Mouse (Mus musculus) embryonic facial prominence, embryonic 12.5 days (tissue): ENCODE measurements around the gene Kbtbd3. TPM values are rescaled to one million over a fixed set of nuclear protein-coding genes. Genes with fewer than 3 reads are reported as not detected.

ENCODE experiments used
- ATAC-seq: fragments of 200-750 bp; cut with Nextera tagmentation; 2 replicates; pipeline ENCODE4 v1.8.0; 2017; ENCODE audit not compliant: insufficient number of reproducible peaks, insufficient read depth, low FRiP score, low TSS enrichment
- H3K27ac ChIP-seq: fragments of 300-500 bp; sonication (generic); 2 replicates; pipeline ENCODE4 v1.5.1; 2016; ENCODE audit warnings: mild to moderate bottlenecking
- H3K27me3 ChIP-seq: fragments of 300-500 bp; sonication (generic); 2 replicates; pipeline ENCODE4 v1.6.1; 2016; ENCODE audit warnings: mild to moderate bottlenecking, moderate library complexity
- H3K36me3 ChIP-seq: fragments of 300-500 bp; sonication (generic); 2 replicates; pipeline ENCODE4 v1.6.1; 2016; ENCODE audit warnings: mild to moderate bottlenecking
- H3K4me1 ChIP-seq: fragments of 300-500 bp; sonication (generic); 2 replicates; pipeline ENCODE4 v1.6.1; 2016
- H3K4me2 ChIP-seq: fragments of 300-500 bp; sonication (generic); replicated peaks from 2 replicates; pipeline ENCODE4 v1.6.1; 2016; ENCODE audit warnings: mild to moderate bottlenecking, moderate library complexity
- H3K4me3 ChIP-seq: fragments of 300-500 bp; sonication (generic); 2 replicates; pipeline ENCODE4 v1.5.1; 2016; ENCODE audit warnings: mild to moderate bottlenecking
- H3K9ac ChIP-seq: fragments of 300-500 bp; sonication (generic); 2 replicates; pipeline ENCODE4 v1.6.1; 2016; ENCODE audit warnings: mild to moderate bottlenecking, moderate library complexity
- H3K9me3 ChIP-seq: fragments of 300-500 bp; sonication (generic); 2 replicates; pipeline ENCODE4 v1.6.1; 2016; ENCODE audit warnings: mild to moderate bottlenecking, moderate library complexity
- WGBS: fragments of 180-500 bp; shearing (Covaris S2); methylation state at CpG from one replicate; pipeline ENCODE4 v1.1.7; 2016; 5-methylcytosine and 5-hydroxymethylcytosine counted together
- polyA plus RNA-seq: library from polyadenylated mRNA; unstranded; fragments of >200 nt; fragmentation: Nextera tagmentation; extraction: Ambion mirVana; gene quantifications from 2 replicates; pipeline ENCODE4 v1.2.1, GENCODE M21; 2016

Gene Kbtbd3
- 6.7 and 7.8 TPM in 2 replicates for polyA plus RNA-seq

DNA sequence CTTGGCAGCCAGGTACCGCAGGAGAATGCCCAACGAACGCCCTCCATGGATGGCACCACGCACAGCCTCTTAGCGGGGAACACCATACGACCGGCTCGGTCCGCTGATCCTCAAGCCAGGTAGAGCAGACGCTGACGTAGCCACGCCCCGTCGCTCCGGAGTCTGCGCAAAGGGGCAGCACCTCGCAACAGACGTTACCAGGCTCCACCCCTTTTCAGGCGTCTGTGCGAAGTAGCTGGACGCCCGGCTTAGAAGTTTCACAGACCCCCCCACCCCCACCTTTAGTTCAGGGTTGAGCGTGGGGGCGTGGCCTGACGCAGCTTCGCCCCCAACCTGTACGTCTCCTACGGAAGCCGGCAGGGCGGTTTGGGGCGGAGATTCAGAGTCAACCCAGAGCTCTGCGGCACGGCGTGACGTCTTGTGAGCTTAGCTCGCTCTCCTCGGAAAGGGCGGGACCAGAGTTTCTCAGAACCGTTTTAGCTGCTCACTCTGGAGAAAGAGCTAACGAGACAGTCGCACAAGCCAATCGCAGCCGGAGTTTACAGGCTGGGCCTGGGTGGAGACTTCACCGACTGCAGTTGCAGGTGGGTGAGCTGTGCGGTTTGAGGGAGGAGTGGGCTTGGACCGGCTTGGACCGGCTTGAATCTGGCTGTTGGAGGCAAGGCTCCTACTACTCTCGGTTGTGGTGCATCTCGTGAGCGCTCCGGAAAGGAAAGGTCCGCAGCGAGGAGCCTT, at the start of gene Kbtbd3, which contains the start of gene Aasdhppt:
Gene Kbtbd3 (plus strand): TSS at position 483 of the 735 bp plus-strand sequence.
Gene Aasdhppt (minus strand): TSS at position 121 of the 735 bp plus-strand sequence.
- no peaks in the 10 kb centered on the region for H3K36me3 ChIP-seq
- peak; percentile 99 for ATAC-seq
- under 1% methylated on average over 52 of the region's 53 CpGs for WGBS
- H3K27me3 ChIP-seq: no peaks in the 10 kb centered on the region
- peak within 1 kb of the TSS; percentile 71 for H3K4me3 ChIP-seq
- peak within 1 kb of the TSS; percentile 83 for H3K9ac ChIP-seq
- no peaks in the 10 kb centered on the region for H3K9me3 ChIP-seq
- H3K27ac ChIP-seq: peak within 1 kb of the TSS; percentile 92
- peaks cover 9% of the 10 kb centered on the region for H3K4me1 ChIP-seq
- H3K4me2 ChIP-seq: peak within 1 kb of the TSS; percentile 71

DNA sequence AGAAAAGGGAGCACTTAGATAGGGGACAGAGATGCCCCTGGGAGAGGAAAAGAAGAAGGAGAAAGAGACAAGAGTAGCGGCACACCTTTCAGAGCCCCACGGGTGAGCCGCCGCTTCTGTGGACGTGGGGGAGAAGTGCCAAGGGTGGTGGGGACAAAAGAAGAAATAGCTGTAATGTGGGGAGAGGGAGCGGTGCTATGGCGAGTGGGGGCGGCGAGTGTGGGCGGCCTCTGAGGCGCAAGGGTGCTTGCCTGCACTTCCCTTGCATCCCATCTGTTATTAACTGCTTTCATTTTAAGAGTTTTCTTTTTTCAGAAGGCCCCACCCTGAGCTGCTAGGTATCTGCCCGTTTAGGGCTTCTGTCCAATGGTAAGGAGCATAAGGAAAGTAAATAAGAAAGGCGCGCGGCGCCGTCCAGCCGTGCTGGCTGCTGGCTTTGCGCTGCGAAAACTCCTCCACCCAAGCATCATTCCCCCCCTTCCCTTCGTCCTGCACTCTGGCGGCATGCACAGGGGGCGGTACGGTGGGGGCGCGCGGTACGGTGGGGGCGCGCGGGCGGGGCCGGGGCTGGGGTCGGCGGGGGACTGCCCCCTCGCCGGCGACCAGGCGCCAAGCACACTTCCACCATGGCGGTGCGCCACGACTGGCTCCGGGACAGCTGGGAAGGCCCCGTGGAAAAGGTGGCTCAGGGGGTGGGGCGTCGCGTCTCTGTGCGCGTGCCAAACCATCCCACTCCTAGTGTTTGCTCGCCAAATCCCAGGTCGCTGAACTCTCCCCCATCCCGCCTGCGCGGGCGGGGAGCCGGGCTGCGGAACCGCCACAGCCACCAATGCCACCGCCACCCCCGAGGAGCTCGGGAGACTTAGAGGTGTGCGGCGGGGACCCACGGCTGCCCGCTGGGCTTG, 49.5 kb upstream of the Kbtbd3 start:
- Histone ChIP-seq H3K9ac (no peak overlapping the region), H3K27me3 (no peaks in the 10 kb centered on the region), H3K9me3 (peaks cover 12% of the 10 kb centered on the region), H3K4me1 (no peaks in the 10 kb centered on the region), H3K36me3 (no peaks in the 10 kb centered on the region), H3K27ac (no peak overlapping the region), H3K4me2 (peak overlapping the region; percentile 16; the same call in 1 of the 2 replicates), H3K4me3 (peak overlapping the region; percentile 18; the same call in 1 of the 2 replicates)
- 51% methylated on average over 65 of the region's 65 CpGs for whole genome bisulfite sequencing
- no peak for ATAC-seq

DNA sequence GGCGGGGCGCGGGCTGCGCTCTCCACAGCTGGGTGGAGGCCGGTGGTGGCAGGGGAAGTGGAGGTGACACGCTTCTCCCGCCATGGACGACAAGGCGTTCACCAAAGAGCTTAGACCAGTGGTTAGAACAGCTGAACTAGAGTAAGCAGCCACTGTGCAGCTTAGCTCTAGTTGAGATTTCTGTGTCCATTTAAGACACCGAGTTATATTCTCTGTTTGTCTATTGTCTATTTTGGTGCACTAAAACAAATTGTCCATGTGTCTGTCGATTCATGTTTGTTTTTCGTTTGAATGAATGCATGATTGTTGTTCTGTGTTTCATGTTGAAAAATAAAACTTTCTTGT, 48.9 kb upstream of the Kbtbd3 start:
- Histone ChIP-seq H3K27me3 (no peaks in the 10 kb centered on the region), H3K9ac (no peak overlapping the region), H3K9me3 (peaks cover 12% of the 10 kb centered on the region), H3K36me3 (no peaks in the 10 kb centered on the region), H3K27ac (no peak overlapping the region), H3K4me1 (no peaks in the 10 kb centered on the region), H3K4me3 (peak overlapping the region; percentile 18; the same call in 1 of the 2 replicates), H3K4me2 (peak overlapping the region; percentile 16; the same call in 1 of the 2 replicates)
- no peak for ATAC-seq
- WGBS: 65% methylated on average over 12 of the region's 12 CpGs

DNA sequence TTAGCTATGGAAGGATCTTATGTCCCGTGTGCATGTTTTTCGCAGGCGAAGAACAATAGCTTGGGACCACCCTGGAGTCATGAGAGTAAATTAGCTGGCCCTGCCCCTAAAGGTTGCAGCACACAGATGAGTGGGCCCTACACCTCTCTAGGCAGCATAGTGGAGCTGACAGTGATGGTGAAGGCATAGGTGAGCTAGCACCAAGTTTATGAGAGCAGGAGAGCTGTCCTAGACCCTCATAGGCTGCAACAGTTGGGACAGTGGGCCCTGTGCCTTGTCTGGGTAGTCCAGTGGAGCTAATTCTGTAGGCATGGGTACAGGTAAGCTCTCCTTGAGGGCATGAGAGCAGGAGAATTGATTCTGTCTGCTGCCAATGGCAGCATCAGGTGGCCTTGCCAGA, 42.8 kb upstream of the Kbtbd3 start:
- H3K9ac ChIP-seq: no peak overlapping the region
- H3K9me3 ChIP-seq: peaks cover 3% of the 10 kb centered on the region; the same call in 1 of the 2 replicates
- no peak overlapping the region for H3K4me2 ChIP-seq
- H3K27me3 ChIP-seq: no peaks in the 10 kb centered on the region
- no peak overlapping the region for H3K27ac ChIP-seq
- H3K36me3 ChIP-seq: no peaks in the 10 kb centered on the region
- peak; percentile 47; the same call in 1 of the 2 replicates for ATAC-seq
- no peaks in the 10 kb centered on the region for H3K4me1 ChIP-seq
- no peak overlapping the region for H3K4me3 ChIP-seq
- 98% methylated on average over 3 of the region's 3 CpGs for WGBS

DNA sequence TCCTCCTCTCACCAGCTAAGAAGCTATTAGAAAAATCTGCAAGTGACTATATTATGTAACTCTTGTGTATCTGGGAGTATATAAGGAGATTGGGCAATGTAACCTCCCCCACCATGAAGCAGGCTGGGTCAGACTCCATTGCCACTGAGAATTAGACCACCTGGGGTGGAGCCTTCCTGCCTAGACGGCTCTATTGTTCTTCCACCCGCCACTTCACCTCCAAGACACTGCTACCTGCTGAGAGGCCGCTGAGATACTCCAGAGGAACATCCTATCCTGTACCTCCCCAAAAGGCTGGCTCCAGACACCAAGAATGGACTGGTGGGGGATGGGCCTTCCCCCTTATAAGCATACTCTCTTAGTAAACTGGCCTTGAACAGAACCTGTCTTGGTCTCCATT, 25.8 kb upstream of the Kbtbd3 start:
- no peak overlapping the region for H3K4me3 ChIP-seq
- H3K36me3 ChIP-seq: no peaks in the 10 kb centered on the region
- no peaks in the 10 kb centered on the region for H3K9me3 ChIP-seq
- H3K9ac ChIP-seq: no peak overlapping the region
- no peak for ATAC-seq
- H3K27ac ChIP-seq: no peak overlapping the region
- 16% methylated on average over 3 of the region's 3 CpGs for WGBS
- H3K27me3 ChIP-seq: no peaks in the 10 kb centered on the region
- no peak overlapping the region for H3K4me2 ChIP-seq
- no peaks in the 10 kb centered on the region for H3K4me1 ChIP-seq

DNA sequence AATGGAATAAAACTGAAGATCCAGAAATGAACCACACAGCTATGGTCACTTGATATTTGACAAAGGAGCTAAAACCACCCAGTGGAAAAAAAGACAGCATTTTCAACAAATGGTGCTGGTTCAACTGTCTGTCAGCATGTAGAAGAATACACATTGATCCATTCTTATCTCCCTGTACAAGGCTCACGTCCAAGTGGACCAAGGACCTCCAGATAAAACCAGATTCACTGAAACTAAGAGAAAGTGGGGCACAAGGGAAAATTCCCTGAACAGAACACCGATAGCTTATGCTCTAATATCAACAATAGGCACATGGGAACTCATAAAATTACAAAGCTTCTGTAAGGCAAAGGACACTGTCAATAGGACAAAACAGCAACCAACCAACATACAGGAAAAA, 9.2 kb upstream of the Kbtbd3 start:
- 92% methylated on average over 2 of the region's 2 CpGs for WGBS
- no peak for ATAC-seq
- no peak overlapping the region for H3K4me2 ChIP-seq
- no peaks in the 10 kb centered on the region for H3K4me1 ChIP-seq
- H3K27me3 ChIP-seq: no peaks in the 10 kb centered on the region
- H3K9me3 ChIP-seq: no peaks in the 10 kb centered on the region
- no peak overlapping the region for H3K9ac ChIP-seq
- H3K36me3 ChIP-seq: peaks cover 27% of the 10 kb centered on the region
- H3K4me3 ChIP-seq: no peak overlapping the region
- H3K27ac ChIP-seq: no peak overlapping the region

DNA sequence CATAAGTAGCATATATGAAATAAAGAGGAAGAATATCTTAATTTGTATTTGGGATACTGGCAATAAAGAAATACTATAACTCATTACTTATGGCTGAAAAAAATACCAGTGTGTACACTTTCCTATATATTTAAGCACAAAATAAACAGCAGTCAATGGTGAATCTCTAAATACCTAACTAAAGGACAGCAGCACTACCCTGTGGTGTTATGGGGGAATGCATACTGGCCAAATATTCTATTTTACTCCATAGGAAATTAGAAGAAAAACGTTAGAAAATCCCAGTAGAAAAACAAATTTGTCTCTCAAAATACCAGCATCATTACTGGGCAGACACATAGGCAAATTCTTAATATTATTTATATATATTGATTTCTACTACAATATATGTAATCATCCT, 4.8 kb upstream of the Kbtbd3 start:
- Histone ChIP-seq H3K4me1 (peaks cover 4% of the 10 kb centered on the region), H3K4me3 (no peak overlapping the region), H3K36me3 (peaks cover 18% of the 10 kb centered on the region), H3K9me3 (no peaks in the 10 kb centered on the region), H3K27ac (no peak overlapping the region), H3K9ac (no peak overlapping the region), H3K4me2 (no peak overlapping the region), H3K27me3 (no peaks in the 10 kb centered on the region)
- 64% methylated on average over 1 of the region's 1 CpGs for WGBS
- no peak for ATAC-seq

DNA sequence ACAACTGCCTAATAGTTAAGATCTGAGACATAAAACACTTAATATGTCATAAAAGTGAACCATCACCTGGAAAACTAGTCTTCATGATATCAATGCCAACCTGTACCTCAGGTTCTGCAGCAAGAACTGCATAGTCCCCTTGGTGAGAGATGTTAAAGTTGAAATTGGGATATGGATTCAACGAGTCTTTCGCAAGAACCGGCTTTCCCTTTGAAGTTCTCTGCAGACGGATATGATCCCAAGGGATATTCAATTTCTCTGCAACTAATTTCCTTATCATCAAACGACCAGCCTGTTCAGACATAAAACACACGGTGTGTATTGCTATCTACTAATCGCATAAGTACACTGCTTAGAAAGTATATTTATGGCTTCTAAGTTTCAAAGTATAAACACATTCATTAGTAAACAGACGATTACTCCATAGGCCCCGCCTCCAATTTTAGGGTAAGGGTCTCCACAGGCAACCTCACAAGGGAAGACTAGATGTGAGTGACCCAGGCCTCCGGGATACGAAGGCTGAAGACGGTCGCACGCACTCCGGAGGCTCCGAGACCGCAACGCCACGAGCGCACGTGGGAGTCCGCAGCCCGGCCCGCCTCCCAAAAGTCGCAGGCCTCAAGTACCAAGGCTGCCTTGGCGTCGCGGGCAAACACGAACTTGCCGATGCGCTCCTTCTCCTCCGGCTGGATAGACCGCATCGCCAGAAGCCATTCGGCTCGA, 844 bp upstream of the Kbtbd3 start:
- H3K27ac ChIP-seq: peak overlapping the region; percentile 77
- under 1% methylated on average over 36 of the region's 36 CpGs for WGBS
- H3K4me3 ChIP-seq: peak overlapping the region; percentile 71
- H3K36me3 ChIP-seq: no peaks in the 10 kb centered on the region
- peak; percentile 43 for ATAC-seq
- H3K9me3 ChIP-seq: no peaks in the 10 kb centered on the region
- peak overlapping the region; percentile 75 for H3K9ac ChIP-seq
- peak overlapping the region; percentile 71 for H3K4me2 ChIP-seq
- H3K27me3 ChIP-seq: no peaks in the 10 kb centered on the region
- H3K4me1 ChIP-seq: peaks cover 9% of the 10 kb centered on the region

DNA sequence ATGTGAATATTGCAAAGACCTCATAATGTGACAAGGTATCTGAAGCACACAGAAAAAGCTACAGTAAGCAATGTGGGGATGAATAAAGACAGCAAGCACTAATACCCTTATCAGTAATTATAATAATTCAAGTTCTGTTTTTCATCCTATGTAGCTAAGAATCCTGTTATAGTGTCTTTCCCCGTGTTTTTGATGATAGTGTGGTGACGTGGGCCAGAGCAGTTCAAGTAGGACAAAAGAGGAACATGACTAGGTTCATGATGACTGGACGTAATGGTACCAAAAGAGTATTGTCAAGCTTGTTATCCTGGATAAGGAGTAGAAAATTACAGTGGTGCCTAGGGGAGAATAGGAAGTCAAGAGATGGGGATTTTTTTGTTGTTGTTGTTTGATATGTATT, 1.1 kb downstream of the Kbtbd3 start:
- H3K9ac ChIP-seq: peak overlapping the region; percentile 83

DNA sequence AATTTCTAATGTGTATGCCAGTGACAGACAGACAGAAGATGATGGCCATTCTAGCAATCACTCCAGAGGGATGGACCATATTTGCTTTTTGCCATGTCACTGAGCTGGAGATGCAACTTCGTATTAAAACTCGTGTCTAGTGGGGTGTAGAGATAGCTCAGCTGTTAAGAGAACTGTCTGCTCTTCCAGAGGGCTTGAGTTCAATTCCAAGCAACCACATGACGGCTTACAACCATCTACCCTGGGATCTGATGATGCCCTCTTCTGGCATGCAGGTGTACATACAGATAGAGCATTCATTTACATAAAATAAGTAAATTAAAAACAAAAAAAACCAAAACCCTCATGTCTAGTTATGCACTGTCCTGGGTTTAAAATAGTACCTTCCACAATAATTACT, 1.5 kb downstream of the Kbtbd3 start:
- H3K4me3 ChIP-seq: no peak overlapping the region
- no peaks in the 10 kb centered on the region for H3K9me3 ChIP-seq
- no peaks in the 10 kb centered on the region for H3K36me3 ChIP-seq
- H3K4me1 ChIP-seq: peaks cover 9% of the 10 kb centered on the region
- H3K27me3 ChIP-seq: no peaks in the 10 kb centered on the region
- no peak overlapping the region for H3K4me2 ChIP-seq
- no peak overlapping the region for H3K27ac ChIP-seq
- no peak for ATAC-seq
- H3K9ac ChIP-seq: no peak overlapping the region
- WGBS: 90% methylated on average over 3 of the region's 3 CpGs

More for the DNA sequence above, 1.1 kb downstream of the Kbtbd3 start:
- H3K27me3 ChIP-seq: no peaks in the 10 kb centered on the region
- peaks cover 9% of the 10 kb centered on the region for H3K4me1 ChIP-seq
- peak overlapping the region; percentile 71; the same call in 1 of the 2 replicates for H3K4me3 ChIP-seq
- H3K27ac ChIP-seq: no peak overlapping the region
- no peaks in the 10 kb centered on the region for H3K9me3 ChIP-seq
- WGBS: 82% methylated on average over 3 of the region's 3 CpGs
- no peaks in the 10 kb centered on the region for H3K36me3 ChIP-seq
- H3K4me2 ChIP-seq: peak overlapping the region; percentile 55
- ATAC-seq: no peak

DNA sequence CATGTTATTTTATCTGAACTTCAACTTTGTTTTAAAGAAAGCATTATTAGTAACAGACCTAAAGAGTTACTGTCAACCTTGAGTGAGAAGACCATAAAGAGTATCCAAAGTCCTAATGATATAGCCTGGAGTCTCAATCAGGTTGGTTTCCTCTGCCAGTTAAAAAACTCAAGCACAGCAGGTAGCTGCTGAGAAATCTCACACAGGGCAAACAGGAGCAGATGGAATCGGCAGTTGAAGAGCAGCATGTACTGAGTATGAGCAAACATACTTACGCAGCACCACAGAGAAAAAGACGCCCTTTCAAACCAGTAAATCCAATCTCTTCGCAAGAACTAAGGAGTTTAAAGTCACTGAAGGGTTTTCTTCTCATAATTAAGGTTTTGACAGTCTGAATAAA, 4.3 kb downstream of the Kbtbd3 start:
- Histone ChIP-seq H3K27me3 (no peaks in the 10 kb centered on the region), H3K4me1 (peaks cover 4% of the 10 kb centered on the region), H3K4me3 (no peak overlapping the region), H3K4me2 (no peak overlapping the region), H3K27ac (no peak overlapping the region), H3K9me3 (no peaks in the 10 kb centered on the region), H3K9ac (no peak overlapping the region), H3K36me3 (no peaks in the 10 kb centered on the region)
- no peak for ATAC-seq
- WGBS: 84% methylated on average over 4 of the region's 4 CpGs
